Mouse (Mus musculus) CD4-positive, CD25-positive, alpha-beta regulatory T cell, adult 4 months (primary cell): ENCODE measurements around the gene Phka2. TPM values are rescaled to one million over a fixed set of nuclear protein-coding genes. Genes with fewer than 3 reads are reported as not detected.

ENCODE experiments used
- ATAC-seq: one replicate; pipeline ENCODE4 v1.8.0; 2017
- polyA plus RNA-seq, 2 experiments: library from polyadenylated mRNA; unstranded; fragments of 100-300 nt; shearing (Covaris generic); gene quantifications; one replicate each; pipeline ENCODE4 v1.2.1; 2017

Gene Phka2
- 1 to 10 TPM; 4.3 to 9.9 TPM for polyA plus RNA-seq

DNA sequence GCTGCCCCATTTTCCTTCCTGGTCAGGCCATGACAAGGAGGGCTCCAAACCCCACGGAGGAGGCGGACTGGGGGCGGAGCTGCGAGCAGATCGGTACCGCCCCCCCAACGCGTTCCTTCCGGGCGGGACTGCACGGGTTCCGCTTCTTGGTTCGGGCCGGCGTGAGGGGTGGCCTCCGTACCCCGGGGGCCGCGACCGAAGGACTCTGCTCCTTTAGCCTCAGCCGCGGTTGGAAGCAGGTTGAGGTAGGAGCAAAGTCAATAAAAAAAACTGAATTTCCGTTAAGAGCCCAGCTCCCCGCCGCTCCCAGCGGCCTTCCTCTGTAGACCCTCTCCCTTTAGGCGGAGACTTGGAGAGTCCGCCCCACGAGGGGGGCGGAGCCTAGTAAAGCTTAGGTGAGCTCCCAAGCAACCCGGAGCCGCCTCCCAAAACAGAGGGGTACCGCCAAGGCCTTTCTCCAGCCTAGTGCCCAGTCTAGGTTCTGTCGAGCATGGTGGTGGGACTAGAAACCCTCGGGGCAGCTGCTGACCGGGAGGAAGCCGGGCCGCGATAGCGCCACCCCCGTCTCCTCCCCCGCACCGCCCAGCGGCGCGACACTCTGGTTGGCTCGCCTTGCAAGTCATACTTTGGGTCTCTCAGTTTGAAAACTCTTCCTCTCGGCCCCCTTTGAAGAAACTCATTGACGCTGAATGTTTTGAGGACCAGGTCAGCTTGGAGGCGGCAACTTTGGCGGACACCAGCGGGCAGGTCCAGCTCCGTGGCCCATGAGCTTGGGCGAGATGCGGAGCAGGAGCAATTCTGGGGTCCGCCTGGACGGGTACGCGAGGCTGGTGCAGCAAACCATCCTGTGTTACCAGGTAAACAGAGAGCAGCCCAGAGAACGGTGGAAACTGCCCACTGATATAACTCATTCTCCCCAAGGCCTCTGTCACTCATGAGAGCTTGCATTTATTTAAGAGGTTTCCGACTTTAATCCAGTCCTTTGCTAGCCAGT is at the start of gene Phka2:
Gene Phka2, plus strand, starts transcription at position 119 of the 994 bp plus-strand sequence.
- ATAC-seq: peak; percentile 92

DNA sequence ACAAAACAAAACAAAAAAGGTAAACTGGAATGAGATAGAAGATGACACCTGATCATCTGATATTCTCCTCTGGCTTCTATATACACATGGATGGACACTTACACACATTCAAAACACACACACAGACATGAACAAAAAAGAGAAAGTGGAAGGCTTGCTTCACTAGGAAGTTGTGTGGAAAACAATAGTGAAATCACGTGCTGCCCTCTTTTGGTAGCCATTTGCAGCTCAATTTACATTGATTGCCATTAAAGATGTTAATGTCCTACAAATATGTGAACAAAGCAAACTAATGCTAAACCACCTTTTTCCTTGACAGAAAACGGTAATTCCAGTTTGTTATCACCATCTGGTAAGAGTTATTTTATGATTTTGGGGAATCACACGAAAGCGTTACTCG is 46.3 kb upstream of the Phka2 start:
- ATAC-seq: no peak

DNA sequence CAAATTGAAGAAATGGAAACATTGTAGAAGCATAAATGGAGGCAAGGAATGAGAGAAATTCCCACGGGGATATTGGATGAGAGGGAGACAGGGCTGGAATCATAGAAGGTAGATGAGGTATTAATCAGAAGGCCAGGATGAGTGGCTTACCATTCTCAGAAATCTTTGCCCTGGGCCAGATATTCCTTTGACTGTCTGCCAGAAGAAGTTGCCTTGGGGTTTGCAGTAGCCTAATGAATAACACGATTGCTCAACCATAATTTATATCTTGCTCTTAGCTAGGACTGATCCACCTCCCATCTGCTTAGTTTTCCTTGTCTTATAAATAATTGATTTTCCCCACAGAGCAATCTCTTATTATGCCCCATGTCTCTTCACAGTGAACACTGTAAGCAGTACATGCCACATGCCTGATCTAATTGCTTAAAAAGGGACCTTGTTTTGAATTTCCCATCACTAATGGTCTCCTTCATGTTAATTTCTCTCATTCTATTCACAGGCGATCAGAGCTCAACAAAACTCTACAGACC is 30.6 kb upstream of the Phka2 start:
- ATAC-seq: no peak

DNA sequence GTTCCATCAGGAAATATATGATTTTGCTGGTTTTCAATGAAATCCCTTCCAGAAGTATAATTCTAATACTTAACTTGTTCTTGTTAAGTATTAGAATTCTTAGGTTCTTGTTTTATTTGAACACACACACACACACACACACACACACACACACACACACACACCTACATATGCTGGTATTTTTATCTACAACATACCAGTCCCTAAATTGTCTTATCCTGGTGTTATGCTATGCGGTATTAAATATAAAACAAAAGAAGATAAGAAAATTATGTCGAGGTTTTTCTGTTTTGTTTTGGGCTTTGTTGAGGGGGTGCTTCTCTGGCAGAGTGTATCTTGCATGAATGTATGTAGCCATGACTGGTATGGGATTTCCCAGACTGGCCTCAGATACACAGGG is 12.2 kb upstream of the Phka2 start:
- ATAC-seq: no peak

DNA sequence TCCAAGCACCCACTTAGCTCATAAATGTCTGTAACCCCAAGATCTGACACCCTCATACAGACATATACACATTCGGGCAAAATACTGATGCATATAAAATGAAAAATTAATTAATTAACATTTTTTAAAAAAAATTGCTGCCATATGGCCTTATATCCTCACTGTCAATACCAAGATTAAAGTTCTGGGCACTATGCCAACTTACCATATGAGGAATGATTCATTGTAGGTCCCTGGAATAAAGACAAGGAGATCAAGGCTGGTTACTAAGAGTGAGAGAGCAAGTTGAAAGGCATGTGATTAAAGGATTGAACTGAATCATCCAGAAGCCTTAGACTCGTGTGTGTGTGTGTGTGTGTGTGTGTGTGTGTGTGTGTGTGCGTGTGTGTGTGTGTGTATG is 7.6 kb upstream of the Phka2 start:
- no peak for ATAC-seq

DNA sequence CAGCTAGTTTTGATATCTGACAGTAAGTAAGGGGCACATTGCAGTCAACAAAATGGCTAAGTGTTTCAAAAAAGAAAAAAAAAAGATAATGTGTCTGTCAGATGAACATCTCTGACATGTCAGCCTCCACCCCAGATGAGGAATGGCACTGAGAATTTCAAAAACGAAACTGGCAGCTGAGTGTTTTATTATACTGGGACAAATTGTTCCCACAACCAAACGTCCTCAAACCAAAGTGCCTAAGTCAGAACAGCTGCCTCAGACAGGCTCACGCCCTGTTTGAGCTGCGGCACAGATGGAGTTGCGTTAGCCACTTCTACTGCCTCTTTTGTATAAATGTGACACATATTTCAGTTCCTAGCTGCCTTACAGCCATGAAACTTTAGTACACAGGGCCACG is 7.0 kb upstream of the Phka2 start:
- no peak for ATAC-seq

DNA sequence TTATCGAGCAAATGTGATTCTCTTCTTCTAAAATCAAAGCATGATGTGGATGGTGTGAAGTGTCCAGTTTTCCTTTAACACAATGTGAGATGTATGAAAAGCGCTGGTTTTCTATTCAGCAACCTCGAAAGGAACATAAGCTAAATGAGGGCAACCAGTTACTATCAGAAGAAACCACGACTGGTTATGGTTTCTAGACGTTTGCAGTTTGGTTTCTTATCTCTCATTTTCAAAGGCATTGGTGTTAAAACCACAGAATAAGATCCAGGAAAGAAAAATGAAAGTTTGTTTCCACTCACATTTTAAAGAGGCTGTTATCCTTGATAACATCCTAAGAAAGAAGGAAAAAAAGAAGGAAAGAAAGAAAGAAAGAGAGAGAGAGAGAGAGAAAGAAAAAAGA is 5.5 kb upstream of the Phka2 start:
- ATAC-seq: no peak

DNA sequence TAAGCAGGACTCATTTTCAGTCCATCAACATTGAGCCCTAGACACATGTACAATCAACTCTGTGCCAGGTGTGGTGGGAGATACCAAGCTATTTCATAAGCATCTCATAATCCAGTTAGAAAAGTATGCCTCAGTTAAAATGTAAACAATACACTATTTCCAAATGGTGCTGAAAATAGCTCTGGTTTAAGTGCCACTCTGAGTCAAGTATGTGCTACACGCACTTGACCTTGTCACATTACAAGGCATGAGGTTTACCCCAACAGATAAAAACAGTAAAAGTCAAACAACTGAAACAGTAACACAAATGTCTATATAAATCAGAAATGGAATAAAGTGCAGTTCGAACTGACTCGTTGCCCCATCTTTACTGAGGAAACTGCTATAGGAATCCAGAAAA is 871 bp upstream of the Phka2 start:
- ATAC-seq: no peak

DNA sequence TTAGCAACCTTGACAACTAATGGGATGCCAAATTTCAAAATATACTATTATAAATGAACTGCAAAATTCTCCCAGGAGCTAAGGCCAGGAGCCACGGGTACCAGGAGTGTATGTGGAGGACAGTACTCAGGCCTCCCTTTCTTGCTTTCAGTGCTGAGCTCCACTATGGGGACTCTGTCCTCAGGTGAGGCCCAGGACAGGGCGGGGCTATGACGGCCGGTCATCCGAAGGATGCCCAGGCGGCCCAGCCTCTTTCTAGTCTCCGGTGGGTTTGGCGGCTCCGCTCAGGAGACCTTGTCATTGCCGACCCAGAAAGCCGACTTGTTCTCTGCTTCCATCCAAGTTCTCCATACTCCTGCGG is 299 bp upstream of the Phka2 start:
- peak; percentile 32 for ATAC-seq

DNA sequence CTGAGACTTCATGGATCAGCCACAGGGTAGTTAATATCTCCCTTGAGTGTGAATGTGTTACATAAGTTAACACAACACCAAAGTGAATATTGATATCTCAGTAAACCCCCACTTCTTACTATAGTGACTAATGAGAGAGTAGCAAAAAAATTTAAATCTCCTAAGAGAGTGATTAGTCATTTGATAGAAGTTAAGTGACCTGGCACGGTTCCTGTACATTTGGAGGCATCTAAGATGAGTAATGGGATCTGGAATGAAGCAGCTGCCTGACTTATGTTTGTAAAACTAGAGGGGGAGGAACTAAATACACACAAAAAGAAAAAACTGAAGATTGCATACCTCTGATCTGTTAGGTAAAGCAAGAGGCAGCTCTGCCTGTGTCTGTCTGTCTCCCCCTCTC is 7.1 kb downstream of the Phka2 start:
- ATAC-seq: no peak

DNA sequence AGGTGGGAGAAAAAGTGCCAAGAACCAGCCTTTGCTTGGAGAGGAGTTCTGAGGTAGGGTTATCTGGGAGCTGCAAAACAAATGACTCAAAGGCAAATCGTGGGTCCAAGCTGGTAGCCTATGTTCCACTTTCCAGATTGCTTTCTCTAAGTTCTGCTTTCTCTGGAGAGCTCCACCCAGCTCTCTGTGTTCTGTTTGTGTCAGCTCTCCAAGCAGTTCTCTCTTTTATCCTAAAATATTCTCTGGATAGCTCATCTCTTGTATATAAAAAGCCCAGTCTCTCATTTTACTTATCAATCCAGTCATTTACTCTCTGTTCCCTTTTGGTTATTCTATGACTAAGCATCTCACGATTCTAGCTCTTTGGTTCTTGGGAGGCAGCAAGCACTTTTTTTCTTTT is 8.2 kb downstream of the Phka2 start:
- ATAC-seq: no peak

DNA sequence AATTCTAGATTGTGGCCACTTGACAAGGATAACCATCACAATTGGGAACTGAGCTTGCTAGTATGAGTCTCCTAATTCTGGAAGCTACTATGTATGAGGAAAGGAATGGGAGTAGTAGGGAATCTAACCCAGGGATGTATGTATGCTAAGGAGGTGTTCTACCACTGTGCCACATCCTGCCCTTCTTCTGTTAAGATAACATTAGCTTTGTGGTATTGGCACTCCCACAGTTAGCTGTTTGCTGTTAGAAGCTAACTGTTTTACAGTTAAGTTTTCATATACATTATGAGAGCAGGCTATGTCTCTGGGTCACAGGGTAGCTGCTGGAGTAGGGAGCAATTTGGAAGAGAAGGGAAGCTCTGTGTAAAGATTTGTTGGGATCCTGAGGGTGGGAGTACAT is 14.1 kb downstream of the Phka2 start:
- no peak for ATAC-seq

DNA sequence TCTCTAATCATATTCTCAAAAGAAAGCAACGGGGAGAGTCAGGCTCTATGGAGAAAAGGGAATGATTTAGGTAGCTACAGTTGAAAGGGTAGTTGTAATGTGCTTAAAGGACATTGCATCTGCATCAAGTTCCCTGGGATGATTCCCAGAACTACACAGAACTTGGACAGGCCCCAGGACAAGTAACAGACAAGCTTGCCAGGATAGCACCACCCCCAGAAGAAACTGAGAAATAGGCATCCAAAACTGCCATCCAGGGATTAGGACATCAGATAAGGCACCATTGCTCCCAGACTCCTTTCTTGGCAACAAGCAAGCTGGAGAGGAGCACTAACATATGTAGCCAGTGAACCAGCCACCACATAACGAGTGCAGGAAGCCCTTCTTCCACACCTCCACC is 40.8 kb downstream of the Phka2 start:
- ATAC-seq: no peak

DNA sequence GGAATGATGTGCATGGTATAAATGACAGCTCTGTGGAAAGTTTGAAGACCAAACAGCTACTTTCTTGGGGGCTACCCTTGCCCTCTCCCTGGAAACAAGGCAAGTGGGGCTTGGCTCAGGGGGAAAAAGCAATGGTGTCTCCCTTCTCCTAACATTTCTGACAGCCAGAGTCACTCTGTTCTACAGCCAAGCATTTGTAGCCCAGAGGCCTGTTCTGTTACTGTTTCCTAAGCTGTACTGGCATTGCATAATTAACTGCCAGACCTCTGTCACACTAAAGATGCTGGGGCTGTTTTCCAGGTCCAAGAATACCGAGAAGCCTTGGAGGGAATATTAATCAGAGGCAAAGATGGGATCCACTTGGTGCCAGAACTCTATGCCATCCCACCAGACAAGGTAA is 46.9 kb downstream of the Phka2 start:
- ATAC-seq: no peak

DNA sequence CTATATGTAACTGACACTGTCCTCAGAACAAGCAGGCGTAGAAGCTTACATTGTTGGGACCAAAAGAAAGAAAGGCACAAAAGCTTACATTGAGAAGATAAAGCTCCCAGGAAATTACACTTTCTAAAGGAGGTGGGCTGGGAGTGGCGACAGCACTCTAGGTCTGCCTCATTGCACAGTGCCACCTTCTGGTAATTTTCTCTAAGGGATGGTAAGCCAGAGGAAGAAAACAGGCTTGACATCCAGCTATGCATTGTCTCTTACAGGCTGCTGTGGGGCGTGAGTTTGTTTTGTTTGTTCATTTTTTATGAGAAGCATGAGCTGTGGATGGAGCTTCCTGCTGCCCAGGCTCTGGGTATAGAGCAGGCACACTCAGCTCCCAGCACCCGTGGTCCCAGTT is 50.1 kb downstream of the Phka2 start:
- ATAC-seq: no peak

DNA sequence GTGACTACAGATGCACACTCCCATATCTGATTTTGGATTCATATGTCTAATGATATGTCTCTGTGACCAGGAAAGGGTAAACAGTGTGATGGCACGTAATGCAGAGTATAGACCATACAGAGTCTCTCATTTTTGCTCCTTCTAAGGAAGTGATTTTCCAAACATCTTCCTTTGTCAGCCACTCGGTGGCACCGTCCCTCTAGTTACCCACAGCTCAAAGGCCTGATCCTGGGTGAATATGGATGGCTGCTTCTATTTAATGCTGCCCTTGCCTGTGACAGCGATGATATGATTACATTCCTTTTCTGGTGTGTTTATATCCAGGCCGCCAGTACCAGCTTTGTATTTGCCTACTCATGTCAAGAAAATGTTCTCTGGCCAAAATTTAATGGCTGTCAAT is 81.6 kb downstream of the Phka2 start:
- ATAC-seq: no peak

DNA sequence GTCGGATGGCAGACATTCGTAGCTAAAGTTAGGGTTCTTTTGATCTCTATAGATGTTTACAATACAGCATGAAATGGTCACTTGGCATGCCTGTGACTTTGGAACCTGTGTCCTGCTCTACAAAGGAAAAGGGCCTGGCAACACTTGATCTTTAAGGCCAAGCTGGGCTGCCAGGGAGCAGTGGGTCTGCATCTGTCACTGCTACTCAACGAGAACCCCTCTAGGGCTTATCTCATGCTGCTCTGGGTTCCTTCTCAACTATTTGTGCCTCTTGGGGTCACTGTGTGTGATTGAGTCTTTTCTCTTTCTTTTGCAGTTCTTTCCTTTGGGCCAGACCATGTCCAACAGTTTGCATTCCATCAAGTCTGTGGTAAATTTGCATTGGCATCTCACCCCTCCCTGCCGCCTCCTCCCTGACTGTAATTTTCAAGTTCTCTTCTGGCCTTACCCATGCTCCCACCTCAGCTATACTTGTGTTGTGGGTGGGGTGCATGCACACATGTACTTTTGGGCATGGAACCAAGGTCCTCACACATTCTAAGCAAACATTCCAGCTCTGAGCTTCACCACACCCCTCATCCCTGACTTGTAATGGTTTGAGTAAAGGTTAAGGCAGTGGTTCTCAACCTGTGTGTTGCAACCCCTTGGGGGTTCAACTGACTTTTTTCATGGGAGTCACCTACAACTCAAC is 82.3 kb downstream of the Phka2 start:
- no peak for ATAC-seq

DNA sequence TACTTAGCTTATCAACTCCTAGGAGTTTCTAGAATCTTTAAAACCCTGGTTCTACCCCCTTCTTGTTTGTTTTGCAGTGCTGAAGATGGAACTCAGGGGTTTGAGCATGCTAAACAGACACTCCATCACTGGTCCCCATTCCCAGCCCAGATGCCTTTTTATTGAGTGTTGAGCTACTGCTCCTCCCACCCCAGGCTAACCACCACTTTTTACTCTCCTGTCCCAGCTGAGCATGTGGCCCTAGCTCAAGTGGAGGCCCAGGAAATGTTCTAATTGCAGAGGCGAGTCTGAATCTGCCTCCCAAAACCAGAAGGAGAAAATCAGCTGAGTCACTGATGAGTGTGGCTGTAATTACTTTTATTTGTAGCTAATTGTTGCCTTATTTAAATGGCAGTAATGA is 83.1 kb downstream of the Phka2 start:
- no peak for ATAC-seq

DNA sequence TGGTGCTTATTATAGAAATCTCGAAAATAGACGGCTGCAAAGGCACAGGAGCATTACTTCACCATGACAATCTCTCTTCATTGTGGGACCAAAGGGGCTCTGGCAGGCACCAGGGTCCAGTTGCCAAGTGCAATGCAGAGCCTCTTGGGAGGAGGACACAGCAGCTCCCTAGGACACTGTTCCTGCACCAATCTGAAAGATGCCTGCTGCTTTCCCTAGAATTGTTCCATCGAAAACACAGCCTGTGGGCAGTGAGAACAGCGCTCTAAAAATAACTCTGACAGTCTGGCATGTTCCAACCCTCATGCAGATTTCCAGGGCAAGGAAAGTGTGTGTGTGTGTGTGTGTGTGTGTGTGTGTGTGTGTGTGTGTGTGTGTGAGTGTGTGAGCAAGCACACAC is 86.6 kb downstream of the Phka2 start:
- no peak for ATAC-seq

DNA sequence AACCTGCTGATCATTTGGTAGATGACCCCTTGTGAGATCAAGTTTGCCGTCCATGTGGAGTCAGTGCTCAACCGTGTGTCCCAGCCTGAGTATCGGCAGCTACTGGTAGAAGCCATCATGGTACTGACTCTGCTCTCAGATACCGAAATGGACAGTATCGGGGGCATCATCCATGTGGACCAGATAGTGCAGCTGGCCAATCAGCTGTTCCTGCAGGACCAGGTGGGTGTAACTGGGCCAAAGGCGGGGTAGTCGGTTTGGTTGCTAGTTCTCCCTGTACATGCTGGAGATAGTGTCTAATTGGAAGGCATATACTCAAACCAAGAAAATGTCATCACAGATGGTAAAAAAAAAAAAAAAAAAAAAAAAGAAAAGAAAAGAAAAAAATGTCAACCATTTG is 88.2 kb downstream of the Phka2 start:
- ATAC-seq: no peak

DNA sequence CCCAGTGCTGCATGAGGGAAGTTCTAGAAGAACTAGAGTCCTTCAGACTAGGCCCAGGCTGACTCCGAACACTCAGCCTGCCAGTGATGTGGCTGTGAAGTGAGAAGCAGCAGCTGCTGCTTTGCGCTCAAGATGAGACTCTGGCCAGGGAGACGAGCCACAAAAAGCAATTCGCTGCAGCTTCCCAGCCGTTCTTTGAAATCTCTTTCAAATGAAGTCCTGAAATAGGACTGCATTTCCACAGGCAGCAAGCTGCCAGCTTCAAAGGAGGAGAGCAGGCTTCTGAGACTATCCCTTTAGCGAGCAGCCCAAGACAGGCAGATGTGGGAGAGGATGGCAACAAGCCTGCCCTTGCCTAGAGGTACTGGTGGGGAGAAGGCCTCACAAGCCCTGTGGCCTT is 91.0 kb downstream of the Phka2 start:
- ATAC-seq: no peak

DNA sequence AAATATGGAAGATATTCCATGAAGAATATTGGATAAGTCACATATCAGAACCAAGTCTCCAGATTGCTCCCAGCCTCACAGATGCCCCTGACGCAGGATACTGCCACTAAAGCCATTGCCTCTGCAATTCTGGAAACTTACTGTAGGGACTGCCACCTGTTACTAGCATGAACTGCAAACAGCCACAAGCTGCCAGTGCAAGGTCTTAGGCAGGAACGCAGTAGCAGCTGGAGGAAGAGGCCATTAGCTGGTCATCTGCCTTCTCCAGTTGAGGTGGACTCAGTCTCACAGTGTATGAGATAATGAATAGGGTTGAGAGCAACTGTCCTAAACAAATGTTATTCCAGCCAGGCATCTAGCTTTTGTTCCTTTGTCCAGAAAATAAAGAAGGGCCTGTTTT is 96.1 kb downstream of the Phka2 start:
- no peak for ATAC-seq

DNA sequence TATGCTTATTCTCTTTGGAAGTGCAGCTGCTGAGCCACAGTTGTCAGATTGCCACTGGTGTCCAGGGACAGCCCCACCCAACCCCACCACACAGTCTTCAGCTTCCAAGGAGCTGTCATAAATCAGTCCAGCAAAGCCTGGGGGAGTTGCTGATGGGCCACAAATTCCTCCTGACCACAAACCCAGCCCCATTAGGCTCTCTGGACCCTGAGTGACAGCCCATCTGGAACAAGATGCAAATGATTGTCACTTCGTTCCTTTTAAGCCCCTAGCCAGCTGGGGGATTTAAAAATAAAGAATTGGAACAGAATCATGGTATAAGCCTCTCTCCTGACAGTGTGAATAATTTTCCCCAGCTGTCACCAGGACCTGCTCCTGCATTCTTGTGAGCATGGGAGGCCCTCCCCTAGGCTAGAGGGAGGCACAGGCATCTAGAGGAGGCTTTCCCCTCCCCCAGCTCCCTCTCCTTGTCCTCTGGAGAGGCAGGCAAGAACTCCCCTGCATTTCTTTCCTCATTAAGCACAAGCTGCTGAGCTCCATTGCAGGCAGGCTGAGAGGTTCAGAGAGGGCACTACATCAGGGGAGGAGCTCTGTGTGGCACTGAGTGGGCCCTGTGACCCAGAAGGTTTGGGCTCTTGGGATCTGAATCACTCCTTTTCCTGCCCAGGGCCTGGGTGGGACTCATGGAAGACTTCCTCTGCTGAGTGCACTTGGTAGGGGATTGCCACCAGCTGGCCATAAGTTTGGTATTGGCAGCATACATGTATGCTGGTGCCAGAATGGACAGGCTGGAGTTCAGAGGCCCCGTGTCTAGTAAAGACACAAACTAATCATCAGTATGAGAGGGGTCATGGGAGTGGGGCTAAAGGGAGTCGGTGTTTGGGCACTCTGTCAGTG is 96.8 kb downstream of the Phka2 start:
- ATAC-seq: no peak
